Mouse (Mus musculus): ENCODE results near the gene Homer2.
A peak's percentile ranks its signal among the peaks of the same experiment; 100 is the strongest.

The Homer2 gene

GRCm38 (mm10) chr7:81572610-81573268, 134.6 kb downstream of the Homer2 start:
- DNase-seq (ENCODE audit: low read depth, low spot score): no peak
- H3K36me3 ChIP-seq (ENCODE audit: control insufficient read depth, insufficient read depth, low read length, poor library complexity, severe bottlenecking): peaks cover 3% of the 10 kb centered on the region; the same call in 1 of the 2 replicates
- no peaks in the 10 kb centered on the region for H3K27me3 ChIP-seq (ENCODE audit: control insufficient read depth, insufficient read depth, low read length, poor library complexity, severe bottlenecking)

GRCm38 (mm10) chr7:81571941-81572441, 135.3 kb downstream of the Homer2 start:
- peaks cover 3% of the 10 kb centered on the region; the same call in 1 of the 2 replicates for H3K36me3 ChIP-seq (ENCODE audit: control insufficient read depth, insufficient read depth, low read length, poor library complexity, severe bottlenecking)
- no peaks in the 10 kb centered on the region for H3K27me3 ChIP-seq (ENCODE audit: control insufficient read depth, insufficient read depth, low read length, poor library complexity, severe bottlenecking)
- no peak for DNase-seq (ENCODE audit: low read depth, low spot score)

GRCm38 (mm10) chr7:81571108-81571940, 136.0 kb downstream of the Homer2 start, which contains the start of gene Whamm:
TSS of gene Whamm (plus strand) at chr7:81571266.
- H3K27me3 ChIP-seq (ENCODE audit: control insufficient read depth, insufficient read depth, low read length, poor library complexity, severe bottlenecking): no peaks in the 10 kb centered on the region
- DNase-seq (ENCODE audit: low read depth, low spot score): peak; percentile 94
- peaks cover 3% of the 10 kb centered on the region; the same call in 1 of the 2 replicates for H3K36me3 ChIP-seq (ENCODE audit: control insufficient read depth, insufficient read depth, low read length, poor library complexity, severe bottlenecking)

- DNase-seq (ENCODE audit: low read depth, low spot score): no peak
- Histone ChIP-seq H3K36me3 (ENCODE audit: control insufficient read depth, insufficient read depth, low read length, poor library complexity, severe bottlenecking) (no peaks in the 10 kb centered on the region), H3K27me3 (ENCODE audit: control insufficient read depth, insufficient read depth, low read length, poor library complexity, severe bottlenecking) (no peaks in the 10 kb centered on the region)
Observed at GRCm38 (mm10) chr7:81570752-81571107, 136.6 kb downstream of the Homer2 start.

GRCm38 (mm10) chr7:81570271-81570670, 137.1 kb downstream of the Homer2 start:
- Histone ChIP-seq H3K27me3 (ENCODE audit: control insufficient read depth, insufficient read depth, low read length, poor library complexity, severe bottlenecking) (no peaks in the 10 kb centered on the region), H3K36me3 (ENCODE audit: control insufficient read depth, insufficient read depth, low read length, poor library complexity, severe bottlenecking) (no peaks in the 10 kb centered on the region)
- no peak for DNase-seq (ENCODE audit: low read depth, low spot score)

- Histone ChIP-seq H3K36me3 (ENCODE audit: control insufficient read depth, insufficient read depth, low read length, poor library complexity, severe bottlenecking) (no peaks in the 10 kb centered on the region), H3K27me3 (ENCODE audit: control insufficient read depth, insufficient read depth, low read length, poor library complexity, severe bottlenecking) (no peaks in the 10 kb centered on the region)
- DNase-seq (ENCODE audit: low read depth, low spot score): no peak
Observed at GRCm38 (mm10) chr7:81569851-81570250, 137.5 kb downstream of the Homer2 start.

GRCm38 (mm10) chr7:81567396-81567795, 139.9 kb downstream of the Homer2 start:
- Histone ChIP-seq H3K36me3 (ENCODE audit: control insufficient read depth, insufficient read depth, low read length, poor library complexity, severe bottlenecking) (no peaks in the 10 kb centered on the region), H3K27me3 (ENCODE audit: control insufficient read depth, insufficient read depth, low read length, poor library complexity, severe bottlenecking) (no peaks in the 10 kb centered on the region)
- DNase-seq (ENCODE audit: low read depth, low spot score): no peak

- no peaks in the 10 kb centered on the region for H3K36me3 ChIP-seq (ENCODE audit: control insufficient read depth, insufficient read depth, low read length, poor library complexity, severe bottlenecking)
- no peaks in the 10 kb centered on the region for H3K27me3 ChIP-seq (ENCODE audit: control insufficient read depth, insufficient read depth, low read length, poor library complexity, severe bottlenecking)
- DNase-seq (ENCODE audit: low read depth, low spot score): no peak
Observed at GRCm38 (mm10) chr7:81566892-81567291, 140.4 kb downstream of the Homer2 start, which contains the start of gene Fsd2. TSS of gene Fsd2 (minus strand) at chr7:81566944.

GRCm38 (mm10) chr7:81566332-81566731, 141.0 kb downstream of the Homer2 start:
- Histone ChIP-seq H3K36me3 (ENCODE audit: control insufficient read depth, insufficient read depth, low read length, poor library complexity, severe bottlenecking) (no peaks in the 10 kb centered on the region), H3K27me3 (ENCODE audit: control insufficient read depth, insufficient read depth, low read length, poor library complexity, severe bottlenecking) (no peaks in the 10 kb centered on the region)
- DNase-seq (ENCODE audit: low read depth, low spot score): no peak

- H3K27me3 ChIP-seq (ENCODE audit: control insufficient read depth, insufficient read depth, low read length, poor library complexity, severe bottlenecking): no peaks in the 10 kb centered on the region
- DNase-seq (ENCODE audit: low read depth, low spot score): no peak
- no peaks in the 10 kb centered on the region for H3K36me3 ChIP-seq (ENCODE audit: control insufficient read depth, insufficient read depth, low read length, poor library complexity, severe bottlenecking)
Observed at GRCm38 (mm10) chr7:81565381-81566055, 141.8 kb downstream of the Homer2 start.

- Histone ChIP-seq H3K36me3 (ENCODE audit: control insufficient read depth, insufficient read depth, low read length, poor library complexity, severe bottlenecking) (no peaks in the 10 kb centered on the region), H3K27me3 (ENCODE audit: control insufficient read depth, insufficient read depth, low read length, poor library complexity, severe bottlenecking) (no peaks in the 10 kb centered on the region)
- no peak for DNase-seq (ENCODE audit: low read depth, low spot score)
Observed at GRCm38 (mm10) chr7:81564766-81565165, 142.6 kb downstream of the Homer2 start.

GRCm38 (mm10) chr7:81563506-81564015, 143.8 kb downstream of the Homer2 start:
- H3K36me3 ChIP-seq (ENCODE audit: control insufficient read depth, insufficient read depth, low read length, poor library complexity, severe bottlenecking): no peaks in the 10 kb centered on the region
- no peak for DNase-seq (ENCODE audit: low read depth, low spot score)

GRCm38 (mm10) chr7:81561211-81561610, 146.1 kb downstream of the Homer2 start:
- no peak for DNase-seq (ENCODE audit: low read depth, low spot score)
- Histone ChIP-seq H3K27me3 (ENCODE audit: control insufficient read depth, insufficient read depth, low read length, poor library complexity, severe bottlenecking) (no peaks in the 10 kb centered on the region), H3K36me3 (ENCODE audit: control insufficient read depth, insufficient read depth, low read length, poor library complexity, severe bottlenecking) (no peaks in the 10 kb centered on the region)

More at GRCm38 (mm10) chr7:81563506-81564015, 143.8 kb downstream of the Homer2 start:
- H3K27me3 ChIP-seq (ENCODE audit: control insufficient read depth, insufficient read depth, low read length, poor library complexity, severe bottlenecking): no peaks in the 10 kb centered on the region

All from splenic B cell, adult 2 months (primary cell).